Mouse (Mus musculus): ENCODE results near the gene Crocc. TPM values are rescaled to one million over a fixed set of nuclear protein-coding genes. Genes with fewer than 3 reads are reported as not detected.

Crocc gene
- polyA plus RNA-seq, 1 experiment from 2014 or later, result 11.0 TPM

- DNase-seq (ENCODE audit: low spot score), result no peak
- 97% methylated on average over 7 of the region's 7 CpGs for WGBS
- peaks cover 100% of the 10 kb centered on the region for H3K36me3 ChIP-seq (replicated peaks)
- H3K4me1 ChIP-seq, result no peaks in the 10 kb centered on the region
- H3K4me3 ChIP-seq, result no peak overlapping the region
- no peak overlapping the region for H3K27ac ChIP-seq (replicated peaks)
- no peaks in the 10 kb centered on the region for H3K9me3 ChIP-seq
- no peaks in the 10 kb centered on the region for H3K27me3 ChIP-seq (replicated peaks; ENCODE audit: low read depth, poor library complexity, severe bottlenecking)
Observed at GRCm38 (mm10) chr4:140975356-140975755, 85.0 kb downstream of the Crocc start.

DNA sequence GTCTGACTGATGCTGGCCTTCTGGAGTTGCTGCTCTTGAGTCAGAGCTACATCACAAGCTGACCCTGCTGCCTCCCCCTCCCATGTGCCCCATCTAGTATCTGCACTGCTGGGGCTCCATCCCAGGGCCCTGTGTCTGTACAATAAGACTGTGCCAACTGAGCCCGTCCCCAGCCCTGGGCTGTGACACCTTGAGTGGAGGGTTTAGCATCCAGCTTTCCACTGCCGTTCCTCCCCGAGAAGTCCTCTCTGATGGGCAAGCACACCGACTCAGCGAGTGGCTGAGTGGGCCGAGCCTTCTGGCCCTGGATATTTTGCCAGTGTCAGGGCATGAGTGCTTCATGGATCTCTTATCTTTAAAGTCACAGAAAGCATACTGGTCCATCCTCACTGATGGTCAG is 85.9 kb downstream of the Crocc start:
- Histone ChIP-seq H3K4me3 (no peak overlapping the region), H3K27ac (replicated peaks) (no peak overlapping the region), H3K27me3 (replicated peaks; ENCODE audit: low read depth, poor library complexity, severe bottlenecking) (no peaks in the 10 kb centered on the region), H3K4me1 (no peaks in the 10 kb centered on the region), H3K9me3 (no peaks in the 10 kb centered on the region), H3K36me3 (replicated peaks) (peaks cover 100% of the 10 kb centered on the region)
- WGBS, result 92% methylated on average over 6 of the region's 6 CpGs
- DNase-seq (ENCODE audit: low spot score), result no peak

DNA sequence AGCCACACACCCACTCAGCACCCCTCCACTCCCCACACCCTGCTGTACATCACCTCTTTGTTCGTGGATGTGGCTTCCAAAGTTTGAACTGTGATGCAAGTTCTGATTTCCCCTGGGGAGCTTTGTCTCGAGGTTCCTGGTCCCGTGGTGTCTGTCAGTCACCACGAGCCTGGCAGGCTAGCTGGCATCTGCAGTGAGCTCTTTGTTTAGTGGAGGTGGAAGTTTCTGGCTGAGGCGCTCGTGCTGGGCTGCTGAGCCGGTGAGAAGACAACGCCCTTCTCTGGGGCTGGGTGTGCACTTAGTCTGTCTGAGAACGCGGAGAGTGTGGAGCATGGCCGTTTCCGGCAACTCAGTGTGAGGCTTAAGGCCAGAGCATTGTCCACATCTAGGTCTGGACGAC is 88.7 kb downstream of the Crocc start:
- no peak for DNase-seq (ENCODE audit: low spot score)
- WGBS, result 90% methylated on average over 13 of the region's 13 CpGs
- Histone ChIP-seq H3K9me3 (no peaks in the 10 kb centered on the region), H3K27ac (replicated peaks) (no peak overlapping the region), H3K4me1 (no peaks in the 10 kb centered on the region), H3K36me3 (replicated peaks) (peaks cover 98% of the 10 kb centered on the region), H3K27me3 (replicated peaks; ENCODE audit: low read depth, poor library complexity, severe bottlenecking) (no peaks in the 10 kb centered on the region), H3K4me3 (no peak overlapping the region)

- Histone ChIP-seq H3K27me3 (replicated peaks; ENCODE audit: low read depth, poor library complexity, severe bottlenecking) (no peaks in the 10 kb centered on the region), H3K27ac (replicated peaks) (no peak overlapping the region), H3K9me3 (no peaks in the 10 kb centered on the region), H3K4me1 (peaks cover 10% of the 10 kb centered on the region), H3K36me3 (replicated peaks) (peaks cover 73% of the 10 kb centered on the region), H3K4me3 (no peak overlapping the region)
- WGBS, result 86% methylated on average over 11 of the region's 11 CpGs
- DNase-seq (ENCODE audit: low spot score), result no peak
Observed at GRCm38 (mm10) chr4:140967386-140968159, 92.8 kb downstream of the Crocc start.

Other genes with a start within 250 kb of the Crocc start
- gene Padi3, start 249.9 kb downstream of the Crocc start, polyA plus RNA-seq (2016; fragmentation: Nextera tagmentation; extraction: Ambion mirVana), result 0.28 and 0.60 TPM in 2 replicates
- 0.10 and 0.22 TPM in 2 replicates for gene Padi1, start 214.8 kb downstream of the Crocc start, polyA plus RNA-seq (2016; fragmentation: Nextera tagmentation; extraction: Ambion mirVana)
- 0.97 and 1.6 TPM in 2 replicates for gene Padi2, start 154.2 kb downstream of the Crocc start, polyA plus RNA-seq (2016; fragmentation: Nextera tagmentation; extraction: Ambion mirVana)
- gene Sdhb, start 99.3 kb downstream of the Crocc start, polyA plus RNA-seq (2016; fragmentation: Nextera tagmentation; extraction: Ambion mirVana), result 432 and 438 TPM in 2 replicates
- 42.4 and 43.2 TPM in 2 replicates for gene Atp13a2, start 73.7 kb downstream of the Crocc start, polyA plus RNA-seq (2016; fragmentation: Nextera tagmentation; extraction: Ambion mirVana)
- 399 and 480 TPM in 2 replicates for gene Mfap2, start 50.1 kb downstream of the Crocc start, polyA plus RNA-seq (2016; fragmentation: Nextera tagmentation; extraction: Ambion mirVana)
- 65.6 and 69.4 TPM in 2 replicates for gene Necap2, start 17.8 kb upstream of the Crocc start, polyA plus RNA-seq (2016; fragmentation: Nextera tagmentation; extraction: Ambion mirVana)
- gene Spata21, start 27.8 kb upstream of the Crocc start, polyA plus RNA-seq (2016; fragmentation: Nextera tagmentation; extraction: Ambion mirVana), result 0.05 and 0.11 TPM in 2 replicates
- gene Szrd1, start 79.2 kb upstream of the Crocc start, polyA plus RNA-seq (2016; fragmentation: Nextera tagmentation; extraction: Ambion mirVana), result 37.4 and 39.0 TPM in 2 replicates
- 29.3 and 30.6 TPM in 2 replicates for gene Fbxo42, start 87.4 kb upstream of the Crocc start, polyA plus RNA-seq (2016; fragmentation: Nextera tagmentation; extraction: Ambion mirVana)
- gene Rsg1, start 153.4 kb upstream of the Crocc start, polyA plus RNA-seq (2016; fragmentation: Nextera tagmentation; extraction: Ambion mirVana), result 8.4 and 8.5 TPM in 2 replicates
- gene Arhgef19, start 178.9 kb upstream of the Crocc start, polyA plus RNA-seq (2016; fragmentation: Nextera tagmentation; extraction: Ambion mirVana), result 6.1 and 8.7 TPM in 2 replicates
- gene Epha2, start 240.7 kb upstream of the Crocc start, polyA plus RNA-seq (2016; fragmentation: Nextera tagmentation; extraction: Ambion mirVana), result 2.4 and 3.0 TPM in 2 replicates